Mouse (Mus musculus): Measurements from ENCODE around the gene Fam71f1.

The Fam71f1 gene

GRCm38 (mm10) chr6:29318879-29319278, at the start of gene Fam71f1:
Fam71f1 (plus strand) TSS chr6:29319140.
- DNase-seq: no peak

- no peak for DNase-seq
These were observed 48.0 kb upstream of the Fam71f1 start for GRCm38 (mm10) chr6:29270961-29271360.

GRCm38 (mm10) chr6:29272312-29273072, 46.4 kb upstream of the Fam71f1 start, which contains the start of gene Hilpda:
Hilpda (plus strand) TSS chr6:29272488.
- DNase-seq: peak; percentile 91

GRCm38 (mm10) chr6:29276746-29277145, 42.2 kb upstream of the Fam71f1 start:
- DNase-seq: no peak

GRCm38 (mm10) chr6:29278513-29279267, 40.2 kb upstream of the Fam71f1 start:
- DNase-seq: peak; percentile 38

GRCm38 (mm10) chr6:29279293-29279692, 39.6 kb upstream of the Fam71f1 start, which contains the start of gene Fam71f2:
Fam71f2 (plus strand) TSS chr6:29279593.
- no peak for DNase-seq

- DNase-seq: no peak
These were observed 38.3 kb upstream of the Fam71f1 start for GRCm38 (mm10) chr6:29280671-29281070.

GRCm38 (mm10) chr6:29286870-29287269, 32.1 kb upstream of the Fam71f1 start:
- DNase-seq: no peak

GRCm38 (mm10) chr6:29287481-29287880, 31.5 kb upstream of the Fam71f1 start:
- DNase-seq: no peak

GRCm38 (mm10) chr6:29287944-29288343, 31.0 kb upstream of the Fam71f1 start:
- DNase-seq: no peak

GRCm38 (mm10) chr6:29288651-29289050, 30.3 kb upstream of the Fam71f1 start:
- DNase-seq: no peak

GRCm38 (mm10) chr6:29299112-29299511, 19.8 kb upstream of the Fam71f1 start:
- DNase-seq: no peak

- DNase-seq: no peak
These were observed 15.7 kb upstream of the Fam71f1 start for GRCm38 (mm10) chr6:29303251-29303650.

GRCm38 (mm10) chr6:29303726-29304125, 15.2 kb upstream of the Fam71f1 start:
- DNase-seq: no peak

- DNase-seq: no peak
These were observed 13.5 kb upstream of the Fam71f1 start for GRCm38 (mm10) chr6:29305462-29305861.

- no peak for DNase-seq
These were observed 9.9 kb upstream of the Fam71f1 start for GRCm38 (mm10) chr6:29308846-29309605.

GRCm38 (mm10) chr6:29313690-29314202, 5.2 kb upstream of the Fam71f1 start:
- no peak for DNase-seq

GRCm38 (mm10) chr6:29317286-29317685, 1.7 kb upstream of the Fam71f1 start:
- DNase-seq: no peak

GRCm38 (mm10) chr6:29317941-29318340, 999 bp upstream of the Fam71f1 start:
- DNase-seq: no peak

GRCm38 (mm10) chr6:29321586-29321985, 2.6 kb downstream of the Fam71f1 start:
- DNase-seq: no peak

GRCm38 (mm10) chr6:29322147-29322546, 3.2 kb downstream of the Fam71f1 start:
- DNase-seq: no peak

- no peak for DNase-seq
These were observed 3.8 kb downstream of the Fam71f1 start for GRCm38 (mm10) chr6:29322735-29323134.

- DNase-seq: no peak
These were observed 8.0 kb downstream of the Fam71f1 start for GRCm38 (mm10) chr6:29326961-29327360.
